Mouse (Mus musculus) right cerebral cortex, postnatal 25 days (tissue): Measurements from ENCODE around the gene Vwa1.

ENCODE experiments used
- DNase-seq: peaks from one replicate; pipeline ENCODE4 v3.0.0; 2022

The Vwa1 gene

DNA sequence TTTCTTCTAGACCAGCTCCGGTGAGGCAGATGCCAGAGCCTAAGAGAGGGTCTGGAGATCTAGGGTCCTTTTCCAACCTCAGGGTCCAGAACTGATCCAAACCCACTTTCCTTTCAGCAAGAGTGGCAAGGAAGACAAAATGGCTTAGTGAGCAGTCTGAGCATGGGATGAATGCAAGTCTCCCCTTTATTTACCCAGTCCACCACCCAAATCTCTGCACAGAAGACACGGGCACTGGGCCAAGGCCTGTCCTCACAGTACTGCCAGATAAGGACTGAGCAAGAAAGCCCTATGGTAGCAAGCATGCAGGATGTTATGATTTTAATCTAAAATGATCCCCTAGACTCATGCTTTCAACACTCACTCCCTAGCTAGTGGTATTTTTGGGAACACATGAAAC is 3.3 kb upstream of the Vwa1 start:
- no peak for DNase-seq

DNA sequence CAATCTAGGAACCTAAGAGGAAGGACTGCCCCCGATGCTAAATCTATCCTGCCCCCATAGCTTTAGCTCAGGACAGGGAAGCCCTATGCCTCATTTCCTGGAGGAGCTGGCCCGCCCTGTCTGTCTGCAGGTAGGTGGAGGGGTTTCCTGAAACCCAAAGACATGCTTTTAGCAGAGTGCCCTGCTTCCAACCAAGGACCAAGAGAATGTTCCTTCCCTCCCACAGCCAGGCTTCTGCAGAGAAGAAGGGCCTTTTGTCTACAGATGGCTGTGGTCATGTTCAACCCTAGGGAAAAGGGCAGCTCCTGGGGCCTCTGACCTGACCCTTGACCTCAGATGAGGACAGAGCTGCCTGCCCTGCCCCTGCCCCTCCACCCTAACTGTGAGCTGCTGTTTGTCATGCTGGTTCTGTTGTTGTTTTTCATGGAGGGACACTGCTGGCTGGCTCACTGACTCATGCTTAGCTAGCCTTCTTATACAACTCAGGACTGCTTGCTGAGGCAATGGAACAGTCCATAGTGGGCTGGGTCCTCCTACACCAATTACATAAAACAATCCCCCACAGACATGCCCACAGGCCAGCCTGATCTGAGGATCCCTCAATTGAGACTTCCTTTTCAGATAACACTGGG is 2.3 kb upstream of the Vwa1 start:
- peak; percentile 60 for DNase-seq

DNA sequence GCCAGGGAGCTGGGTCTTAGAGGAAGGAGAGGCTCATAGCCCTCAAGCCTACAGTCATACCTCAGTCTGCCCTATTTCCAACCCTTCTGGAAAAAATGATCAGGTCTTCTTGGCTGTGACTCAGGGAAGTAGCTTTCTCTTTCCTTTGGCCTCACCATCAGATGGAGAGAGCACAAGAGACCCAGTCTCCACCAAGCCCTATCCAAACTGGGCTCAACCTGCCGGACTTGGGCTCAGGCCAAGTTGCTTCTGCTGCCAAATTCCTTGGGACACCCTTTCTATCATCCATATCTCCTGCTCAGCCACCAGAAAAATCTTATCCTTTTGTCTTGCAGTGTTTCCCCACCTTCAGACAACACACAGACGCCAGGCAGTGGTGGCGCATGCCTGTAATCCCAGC is 1.4 kb upstream of the Vwa1 start:
- no peak for DNase-seq

DNA sequence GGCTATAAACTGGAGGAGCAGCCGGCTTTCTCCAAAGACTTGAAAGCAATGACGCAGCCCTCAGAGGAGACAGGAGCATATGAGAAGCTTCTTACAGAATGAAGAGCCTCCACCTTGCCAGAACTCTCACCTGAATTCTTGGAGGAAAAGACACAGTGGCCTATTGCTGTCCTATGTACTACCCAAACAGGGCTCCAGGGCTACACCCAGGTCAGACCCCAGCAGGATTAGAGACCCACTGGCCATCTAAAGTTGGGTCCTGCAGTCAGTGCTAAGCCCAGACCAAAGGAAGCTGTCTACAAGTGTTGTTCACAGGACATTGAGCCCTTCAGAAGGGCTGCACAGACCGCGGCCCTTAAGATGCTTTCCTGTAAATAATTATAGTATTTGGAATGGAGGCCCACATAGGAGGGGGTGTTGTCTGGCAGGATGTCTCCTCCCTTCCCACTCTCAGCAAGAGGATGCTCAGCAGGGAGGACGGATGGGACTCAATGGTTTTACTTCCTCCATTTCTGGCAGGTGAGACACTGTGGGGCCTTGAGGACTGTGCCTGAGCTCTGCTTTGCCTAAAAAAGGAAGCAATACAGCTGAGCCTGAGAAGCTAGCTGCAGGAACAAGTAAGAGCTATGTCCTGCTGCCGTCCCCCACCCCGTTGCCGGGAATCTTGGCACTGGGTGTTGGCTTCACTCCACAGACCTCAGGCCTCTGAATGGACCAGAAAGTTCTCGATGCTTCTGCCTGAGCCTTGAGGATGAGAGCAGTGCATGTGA is 658 bp upstream of the Vwa1 start:
- peak; percentile 33 for DNase-seq

DNA sequence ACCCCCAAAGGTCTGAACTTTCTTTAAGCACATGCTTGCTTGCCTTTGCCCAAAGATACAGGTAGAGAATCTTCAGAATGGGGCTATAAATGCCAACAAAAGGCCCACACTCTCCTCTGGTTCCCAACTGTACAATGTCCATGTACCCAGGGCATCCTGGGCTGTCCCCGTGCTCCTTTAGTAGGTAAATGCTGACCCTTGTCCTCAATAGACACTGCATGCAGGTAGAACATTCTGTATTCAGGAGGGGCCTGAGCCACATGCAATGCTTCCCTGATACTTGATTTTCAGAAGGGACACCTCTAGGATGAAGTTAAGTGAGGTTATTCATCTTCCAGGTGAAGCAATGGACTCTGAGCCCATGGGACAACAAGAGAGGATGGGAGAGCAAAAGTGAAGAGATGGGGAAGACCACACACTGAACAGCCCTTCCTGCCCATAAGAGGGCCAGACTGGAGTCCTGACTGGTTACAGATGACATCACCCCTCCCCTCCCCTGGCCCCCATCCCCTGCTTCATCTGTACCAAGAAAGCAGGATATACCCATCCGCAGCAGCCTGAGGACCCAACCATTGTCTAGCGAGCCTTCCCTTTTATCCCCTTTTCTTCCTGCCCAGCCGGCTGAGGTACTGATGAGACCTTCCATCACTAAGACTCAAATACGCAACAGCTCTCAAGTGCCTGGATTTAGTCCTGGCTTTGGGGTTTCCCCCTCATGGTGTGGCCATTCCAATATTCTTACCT is 991 bp downstream of the Vwa1 start:
- no peak for DNase-seq

DNA sequence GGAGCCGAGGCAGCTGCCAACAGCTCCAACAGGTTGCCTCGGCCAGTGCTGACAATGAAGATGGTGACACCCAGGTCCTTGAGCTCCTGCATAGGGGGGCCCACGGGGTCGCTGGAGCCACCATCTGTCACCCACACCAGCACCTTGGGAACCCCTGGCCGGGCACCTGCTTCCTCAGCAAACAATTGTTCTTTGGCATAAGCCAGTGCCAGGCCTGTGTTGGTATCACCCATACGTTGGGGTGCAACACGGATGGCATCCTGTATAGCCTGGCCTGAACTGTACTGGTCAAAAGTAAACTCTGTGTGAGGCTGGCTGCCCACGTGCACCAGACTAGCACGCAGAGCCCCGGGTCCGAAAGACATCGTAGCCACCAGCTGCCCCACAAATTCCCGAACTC is 1.7 kb downstream of the Vwa1 start:
- DNase-seq, result no peak

DNA sequence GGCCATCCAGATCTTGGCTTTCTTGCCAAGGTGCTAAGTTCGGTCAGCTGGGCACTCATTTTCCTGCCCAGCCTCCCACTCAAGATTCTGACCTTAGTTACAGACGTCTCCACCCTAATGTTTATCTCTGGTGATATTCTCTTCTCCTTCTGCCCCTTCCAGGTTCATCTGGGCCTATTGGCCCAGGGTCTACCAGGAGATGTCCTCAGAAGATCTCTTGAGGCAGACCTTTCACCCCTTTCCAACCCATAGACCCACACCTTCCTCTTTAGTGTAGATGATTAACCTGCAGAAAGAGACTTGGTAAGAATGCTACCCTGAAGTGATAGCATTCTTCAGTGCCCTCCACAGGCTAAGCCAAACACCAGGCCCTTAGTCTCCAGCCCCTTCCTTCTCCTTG is 2.8 kb downstream of the Vwa1 start:
- no peak for DNase-seq

DNA sequence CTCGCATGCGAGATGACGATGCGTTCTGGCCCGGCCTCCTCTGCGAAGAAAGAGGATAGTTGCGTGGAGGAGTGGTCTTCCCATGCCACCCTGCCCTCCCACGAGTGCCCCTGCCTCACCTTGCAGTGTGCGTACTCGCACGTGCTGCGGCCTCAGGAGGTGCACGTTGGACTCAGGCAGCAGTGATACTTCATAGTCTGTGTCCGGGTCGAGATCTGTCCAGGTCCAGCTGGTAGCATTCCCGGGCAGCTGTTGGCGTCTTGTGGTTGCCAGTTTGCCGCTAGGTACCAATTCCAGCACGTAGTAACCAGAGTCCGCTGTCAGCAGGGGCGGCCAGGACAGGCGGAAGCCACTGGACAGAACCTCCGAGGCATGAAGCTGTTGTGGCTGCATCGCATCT is 3.9 kb downstream of the Vwa1 start:
- no peak for DNase-seq

DNA sequence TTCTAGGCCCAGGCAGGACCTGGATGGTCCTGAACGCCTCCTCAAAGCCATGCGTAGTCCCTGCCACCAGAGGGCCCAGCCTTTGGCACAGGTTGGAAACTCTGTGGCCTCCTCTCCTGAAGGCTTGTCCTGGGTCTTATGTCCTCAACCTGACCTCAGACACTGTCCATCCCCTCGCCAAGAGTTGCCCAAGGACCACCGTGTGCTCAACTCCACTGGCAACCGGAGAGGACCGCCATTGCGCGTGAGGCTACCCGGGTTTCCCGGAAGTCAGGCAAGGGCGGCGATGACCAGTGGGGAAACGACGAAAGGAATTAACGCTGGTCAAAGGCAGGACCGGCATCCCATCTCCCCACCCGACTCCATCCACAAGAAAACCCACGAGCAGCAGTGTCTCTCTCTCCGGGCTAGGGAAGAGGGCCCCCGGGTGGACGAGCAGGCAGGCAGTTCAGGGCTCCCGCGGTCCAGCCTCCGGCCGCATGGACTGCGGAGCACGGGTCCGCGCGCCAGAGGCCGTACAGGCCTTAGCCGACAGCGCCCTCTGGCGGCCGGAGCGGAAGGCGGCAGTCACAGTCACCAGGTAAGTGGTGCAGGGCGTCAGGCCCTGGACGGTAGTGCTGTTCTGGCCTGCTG is 4.5 kb downstream of the Vwa1 start:
- peak; percentile 89 for DNase-seq

DNA sequence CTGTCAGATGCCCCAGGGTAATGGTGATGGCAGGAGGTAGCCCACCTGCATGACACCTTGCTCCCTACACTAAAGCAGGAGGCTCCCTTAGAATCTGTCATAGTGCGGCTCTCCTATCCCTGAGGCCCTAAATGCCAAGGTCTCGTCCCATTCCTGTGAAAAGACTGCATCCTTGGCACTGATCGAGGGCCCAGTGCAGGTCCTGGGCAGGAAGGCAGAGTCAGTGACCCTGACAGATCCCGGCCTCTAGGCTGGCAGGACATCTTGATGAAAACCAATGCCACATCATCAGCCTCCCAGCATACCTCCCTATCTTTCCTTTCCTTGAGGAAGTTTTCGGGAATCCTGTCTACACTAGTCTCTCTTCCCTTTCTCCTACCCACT is 5.0 kb downstream of the Vwa1 start:
- no peak for DNase-seq

DNA sequence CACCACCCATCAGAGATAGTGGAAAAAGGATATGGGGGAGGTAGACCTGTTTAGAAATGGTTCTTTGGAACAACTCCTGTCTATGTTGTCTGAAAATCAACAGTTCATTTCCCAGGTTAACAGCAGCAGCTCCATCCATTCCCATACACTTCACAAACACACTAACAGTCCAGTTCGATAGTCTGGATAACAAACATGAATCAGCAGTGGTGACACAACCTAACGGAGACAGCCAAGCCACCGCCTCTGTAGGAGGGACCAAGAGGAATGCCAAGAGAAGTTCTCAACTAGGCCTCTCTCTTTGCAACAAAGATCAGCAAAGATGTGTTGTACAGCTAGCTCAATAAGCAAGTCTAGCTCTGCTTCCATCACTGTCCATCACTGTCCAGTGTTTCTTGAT is 12.1 kb downstream of the Vwa1 start:
- no peak for DNase-seq

DNA sequence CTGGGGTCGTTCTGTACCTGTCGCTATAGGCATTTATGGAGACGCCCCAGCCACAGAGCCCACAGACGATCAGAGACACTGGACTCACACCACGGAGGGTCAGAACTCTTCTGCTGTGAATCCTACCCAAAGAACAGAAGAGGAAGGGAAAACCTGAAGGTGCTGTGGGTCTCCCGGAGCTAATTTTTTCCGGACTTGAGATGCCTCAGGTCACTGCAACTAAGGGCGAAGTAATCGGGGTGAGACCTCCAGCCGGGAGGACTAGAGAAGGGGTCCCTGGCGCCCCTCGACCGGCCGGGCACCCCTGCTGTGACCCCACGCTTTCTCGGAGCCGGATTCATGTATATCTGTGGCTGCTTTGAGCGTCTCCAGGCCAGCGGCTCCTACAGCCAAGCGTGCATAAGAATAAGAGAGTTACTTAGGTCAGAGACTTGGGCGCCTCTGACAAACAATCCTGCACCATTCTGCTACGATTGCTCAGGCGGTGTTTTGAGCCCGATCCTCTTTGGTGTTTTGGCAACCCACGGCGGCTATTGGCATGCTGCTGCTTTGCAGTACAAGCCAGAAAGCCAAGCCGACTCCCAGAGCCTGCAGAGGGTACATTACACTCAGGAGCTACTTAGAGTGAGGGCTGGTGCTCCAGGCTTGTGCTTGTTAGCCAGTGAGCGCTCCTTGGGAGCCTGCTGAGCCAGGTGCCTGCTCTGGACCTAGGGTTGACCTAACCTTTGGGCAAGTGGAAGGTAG is 13.0 kb downstream of the Vwa1 start:
- DNase-seq, result no peak

DNA sequence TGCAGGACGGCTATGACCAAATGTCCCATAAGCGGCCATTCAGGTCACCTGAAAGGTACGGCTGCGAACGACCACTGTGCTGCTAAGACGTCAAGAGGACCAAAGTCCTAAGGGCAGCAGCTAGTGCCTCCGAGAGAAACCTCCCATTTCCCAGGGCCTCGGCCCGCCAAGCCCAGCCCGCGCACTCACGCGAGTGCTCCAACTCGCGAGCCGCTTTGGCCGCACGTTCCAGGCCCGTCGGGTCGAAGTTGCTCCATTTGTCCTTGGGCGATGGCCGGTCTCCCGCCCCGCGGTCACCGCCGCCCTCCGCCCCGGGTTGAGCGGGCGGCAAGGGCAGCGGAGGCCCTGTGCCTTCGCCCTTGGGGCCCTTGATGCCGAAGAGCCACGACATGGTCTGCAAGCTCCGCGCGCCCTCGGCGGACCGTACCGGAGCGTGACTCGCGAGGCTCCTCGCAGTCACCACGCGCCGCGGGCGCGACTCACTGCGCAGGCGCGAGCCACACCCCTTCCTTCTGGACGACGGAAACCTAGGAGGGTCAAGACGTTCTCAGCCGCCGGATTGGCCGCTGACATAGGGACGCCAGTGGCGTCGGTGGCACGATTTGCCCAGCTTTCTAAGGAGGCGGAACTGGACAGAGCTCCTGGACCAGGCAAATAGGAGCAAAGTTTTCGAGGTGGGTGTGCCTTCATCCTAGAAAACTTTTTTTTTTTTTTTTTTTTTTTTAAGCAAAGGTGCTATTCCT is 13.7 kb downstream of the Vwa1 start, which contains the start of gene Atad3a:
Gene Atad3a, minus strand, starts transcription at position 481 of the 743 bp plus-strand sequence.
- peak; percentile 96 for DNase-seq

DNA sequence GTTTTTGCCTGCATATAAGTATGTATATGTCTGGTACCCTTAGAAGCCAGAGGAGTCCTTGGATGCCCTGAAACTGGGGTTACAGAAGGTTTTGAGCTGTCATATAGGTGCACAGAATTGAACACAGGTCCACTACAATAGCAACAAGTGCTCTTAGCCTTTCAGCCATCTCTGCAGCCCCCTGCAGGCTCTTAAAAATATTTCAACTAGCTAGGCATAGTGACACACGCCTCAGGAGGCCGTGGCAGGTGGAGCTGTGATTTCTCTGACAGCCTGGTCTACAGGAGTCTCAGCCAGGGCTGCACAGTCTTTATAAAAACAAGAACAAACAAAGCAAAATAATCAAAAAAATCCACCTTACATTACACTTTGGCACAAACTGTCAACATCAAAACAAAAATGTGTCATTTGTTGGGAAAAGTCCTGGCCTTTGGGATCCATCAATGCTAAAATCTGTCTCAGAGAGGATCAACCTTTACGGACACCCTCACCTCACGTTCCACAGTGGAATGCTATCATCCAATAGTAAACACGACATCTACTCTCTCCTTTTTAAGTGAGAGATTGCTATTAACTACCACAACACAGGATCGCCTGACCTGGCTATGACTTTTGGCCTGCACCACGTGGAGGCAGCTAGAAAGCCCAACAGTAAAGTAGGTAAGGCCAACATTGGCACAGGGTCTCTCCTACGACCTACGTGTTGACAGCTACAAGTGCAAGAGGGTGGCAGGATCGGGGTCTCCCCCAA is 14.5 kb downstream of the Vwa1 start:
- DNase-seq, result no peak

DNA sequence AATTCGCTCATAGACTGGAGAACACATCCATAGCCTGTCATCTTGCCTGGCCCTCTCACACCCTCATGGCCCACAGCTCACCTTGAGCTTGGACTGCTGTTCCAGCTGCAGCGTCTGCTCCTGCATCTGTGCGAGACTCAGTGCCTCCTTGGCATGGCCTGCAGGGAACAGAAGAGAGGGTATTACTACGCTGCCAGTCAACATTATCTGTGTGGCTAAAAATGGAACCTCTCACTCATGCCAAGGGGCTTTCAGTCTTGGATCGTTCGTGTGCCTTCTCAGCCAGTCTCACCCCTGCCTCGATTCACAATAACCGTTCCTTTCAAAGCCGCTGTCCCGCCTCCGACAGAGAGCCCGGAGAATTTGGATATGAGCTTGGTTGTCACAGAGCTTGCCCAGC is 17.5 kb downstream of the Vwa1 start:
- no peak for DNase-seq

DNA sequence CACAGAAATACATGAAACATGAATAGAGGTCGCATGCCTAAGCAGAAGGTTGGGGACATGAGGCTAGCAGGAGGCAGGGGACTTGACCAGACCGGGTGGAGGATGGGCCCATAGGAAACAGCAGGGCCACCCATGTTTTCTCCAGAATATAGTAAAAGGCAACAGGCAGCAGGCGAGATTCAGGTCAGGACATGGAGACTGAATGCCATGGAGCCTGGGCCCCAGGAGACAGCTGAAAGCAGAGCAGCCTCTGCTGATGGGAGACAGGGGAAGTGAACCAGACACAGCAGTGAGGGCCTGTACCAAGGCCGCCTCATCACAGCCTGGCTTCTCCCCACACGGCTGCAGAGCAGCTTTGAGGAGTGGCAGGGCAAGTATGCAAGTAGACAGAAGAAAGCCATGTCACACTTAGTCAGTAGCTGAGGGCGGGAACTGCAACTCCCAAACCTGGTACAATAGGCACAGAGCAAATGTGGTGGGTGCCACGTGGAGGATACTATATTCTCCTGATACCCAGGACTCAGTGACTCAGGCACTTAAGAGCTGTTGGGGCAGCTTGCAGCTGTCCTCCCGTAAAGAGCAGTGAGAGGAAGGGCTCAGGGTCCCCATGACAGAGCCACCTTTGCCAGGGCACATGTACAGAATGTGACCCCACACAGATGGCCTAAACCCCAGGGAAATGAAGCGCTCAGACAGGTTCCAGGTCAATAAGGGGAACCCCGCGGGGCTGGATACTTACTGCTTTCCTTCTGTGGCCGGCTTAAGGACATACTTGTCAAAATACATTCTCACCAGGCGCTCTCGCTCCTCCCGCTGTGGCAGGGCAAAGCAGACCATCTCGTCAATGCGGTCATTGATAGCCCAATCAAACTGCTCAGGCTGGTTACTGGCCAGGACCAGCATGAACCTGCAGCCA is 27.7 kb downstream of the Vwa1 start:
- DNase-seq, result no peak

DNA sequence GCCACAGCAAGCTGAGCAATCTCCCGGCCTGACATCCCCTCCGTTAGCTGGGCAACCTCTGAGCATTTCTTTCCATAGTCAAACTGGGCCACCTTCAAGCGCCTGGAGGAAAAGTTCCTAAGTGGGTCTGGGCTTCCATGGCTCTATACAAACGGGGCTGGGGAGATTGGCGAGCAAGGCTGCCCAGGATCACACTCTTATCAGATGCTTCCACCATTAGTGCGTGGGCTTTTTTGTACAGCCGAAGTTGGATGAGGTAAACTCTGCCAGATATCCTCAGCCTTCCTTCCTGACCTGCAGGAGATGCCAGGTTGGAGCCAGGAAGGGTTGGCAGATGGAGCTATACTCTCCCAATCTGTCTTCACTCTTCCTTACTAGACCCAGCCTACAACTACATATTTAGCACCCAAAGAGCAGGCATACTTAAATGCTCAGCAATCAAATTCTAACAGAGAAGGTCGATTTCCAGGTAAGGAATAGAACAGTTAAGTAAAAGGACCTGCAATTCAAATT is 28.4 kb downstream of the Vwa1 start:
- DNase-seq, result no peak

DNA sequence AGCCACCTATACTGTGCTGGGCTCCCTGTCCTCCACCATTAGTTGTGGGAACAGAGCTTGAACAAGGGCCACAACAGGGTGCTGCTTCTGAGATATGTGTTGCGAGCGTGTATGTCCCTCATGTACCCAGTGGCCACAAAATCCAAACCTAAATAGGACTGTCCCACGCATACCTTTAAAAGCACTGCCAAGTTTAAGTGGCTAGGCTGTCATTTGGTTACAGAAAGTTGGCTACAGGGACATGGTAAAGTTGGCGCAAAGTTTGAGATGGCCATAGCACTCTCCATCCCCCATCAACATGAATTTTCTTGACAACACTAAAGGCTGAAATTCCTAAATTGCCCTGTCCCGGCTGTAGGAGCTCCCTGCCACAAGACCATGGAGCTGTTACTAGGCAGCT is 29.4 kb downstream of the Vwa1 start:
- no peak for DNase-seq

DNA sequence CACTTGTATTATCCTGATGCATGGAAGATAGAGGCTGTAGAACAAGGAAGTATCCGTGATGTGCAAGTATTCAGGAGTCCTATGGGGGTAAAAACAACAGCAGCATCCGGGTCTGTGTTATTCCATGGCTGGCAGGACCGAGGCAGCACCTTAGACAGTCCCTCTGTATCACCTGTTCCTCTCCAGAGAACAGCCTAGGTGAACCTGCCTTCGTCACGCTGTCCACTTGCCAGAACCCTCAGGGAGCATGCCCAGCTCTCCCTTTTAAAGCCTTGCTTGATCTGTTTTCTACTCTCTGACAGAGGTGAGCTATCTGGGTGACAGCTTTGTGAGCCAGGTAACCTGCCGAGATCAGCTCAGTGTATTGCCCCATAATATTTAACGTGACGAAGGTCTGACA is 30.0 kb downstream of the Vwa1 start:
- no peak for DNase-seq

DNA sequence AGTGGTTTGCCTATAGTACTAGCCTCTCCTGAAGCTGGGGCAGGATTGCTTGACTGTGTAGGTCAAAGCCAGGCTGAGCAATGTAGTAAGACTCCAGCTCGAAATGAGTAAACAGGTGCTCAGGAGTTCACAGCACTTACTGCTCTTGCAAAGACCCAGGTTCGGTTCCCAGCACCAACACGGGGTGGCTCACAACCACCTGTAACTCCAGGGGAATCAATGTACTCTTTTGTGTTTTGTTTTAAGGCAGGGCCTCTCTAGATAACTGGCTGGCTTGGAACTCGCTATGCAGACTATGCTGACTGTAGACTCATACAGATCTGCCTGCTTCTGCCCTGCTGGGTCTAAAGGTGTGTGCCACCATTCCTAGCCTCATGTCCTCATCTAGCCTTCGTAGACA is 31.8 kb downstream of the Vwa1 start:
- DNase-seq, result no peak
